In the genomic region with DNA sequence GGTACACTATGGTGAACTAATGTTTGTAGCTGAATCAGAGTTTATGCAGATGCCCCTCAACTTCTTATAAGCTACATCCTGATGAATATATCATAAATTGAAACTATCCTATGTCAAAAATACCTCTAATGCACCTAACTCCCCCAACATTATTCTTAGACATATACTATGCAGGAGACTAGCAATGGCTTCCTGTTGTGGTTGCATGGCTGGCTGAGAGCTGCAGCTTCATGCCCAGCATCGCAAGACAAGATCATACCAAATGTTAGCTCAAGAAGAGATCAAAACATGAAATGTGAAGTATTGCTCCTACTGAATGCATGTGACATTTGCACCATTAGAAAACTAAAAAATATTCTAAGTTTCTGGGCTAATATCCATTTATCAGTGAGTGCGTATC, we compare ENCODE assay signal across 18 mouse cellular contexts.
"Had no signal": no experiment of that assay in that cellular context is flagged by ENCODE, and none has a peak within 500 bp of the region (broad histone marks: within the 10 kb centered on the region; RNA-seq: fewer than 3 reads in every experiment).

No protein-coding gene starts in this region.

- H3K4me3 ChIP-seq: liver, embryonic 13.5 days; liver, embryonic 15.5 days; lung, embryonic 15.5 days; midbrain, embryonic 10.5 days; midbrain, embryonic 12.5 days; myocyte; neural tube, embryonic 13.5 days; neural tube, embryonic 15.5 days had no signal

- H3K4me2 ChIP-seq: liver, embryonic 13.5 days; liver, embryonic 15.5 days; lung, embryonic 15.5 days; midbrain, embryonic 12.5 days; neural tube, embryonic 13.5 days; neural tube, embryonic 15.5 days had no signal

- H3K4me1 ChIP-seq: liver, embryonic 13.5 days; liver, embryonic 15.5 days; midbrain, embryonic 12.5 days had no signal

- H3K27ac ChIP-seq: liver, embryonic 13.5 days; liver, embryonic 15.5 days; lung, embryonic 15.5 days; midbrain, embryonic 10.5 days; midbrain, embryonic 12.5 days; neural tube, embryonic 13.5 days; neural tube, embryonic 15.5 days had no signal

- H3K36me3 ChIP-seq: liver, embryonic 13.5 days; liver, embryonic 15.5 days; lung, embryonic 15.5 days; midbrain, embryonic 10.5 days; midbrain, embryonic 12.5 days; neural tube, embryonic 13.5 days; neural tube, embryonic 15.5 days had no signal

- H3K9me3 ChIP-seq: liver, embryonic 13.5 days; liver, embryonic 15.5 days; lung, embryonic 15.5 days; midbrain, embryonic 10.5 days; midbrain, embryonic 12.5 days; neural tube, embryonic 13.5 days; neural tube, embryonic 15.5 days had no signal

- H3K9ac ChIP-seq: liver, embryonic 13.5 days; liver, embryonic 15.5 days; liver, postnatal 0 days; lung, embryonic 15.5 days; midbrain, embryonic 12.5 days; neural tube, embryonic 13.5 days; neural tube, embryonic 15.5 days had no signal

- DNase-seq: liver, embryonic 13.5 days; liver, postnatal 0 days; lung, adult 2 months; lung, postnatal 4 days; midbrain, embryonic 14.5 days; right cerebral cortex, postnatal 14 days; thymus, adult 18-20 months; thymus, postnatal 14 days; thymus, postnatal 36 days had no signal

- H3K27me3 ChIP-seq: liver, embryonic 13.5 days; liver, embryonic 15.5 days; lung, embryonic 15.5 days; midbrain, embryonic 12.5 days; neural tube, embryonic 13.5 days; neural tube, embryonic 15.5 days had no signal

- ATAC-seq: liver, postnatal 0 days; lung, postnatal 0 days; midbrain, embryonic 16.5 days had no signal
